Mouse (Mus musculus): Measurements from ENCODE around the gene D130052B06Rik.

The D130052B06Rik gene

GRCm38 (mm10) chr11:33598986-33599385 lies at the start of gene D130052B06Rik:
Gene D130052B06Rik, plus strand, starts transcription at chr11:33599302.
- peak; percentile 25 for DNase-seq (ENCODE audit: extremely low read depth, low read depth, low spot score)

- no peak for DNase-seq (ENCODE audit: extremely low read depth, low read depth, low spot score)
Observed at GRCm38 (mm10) chr11:33550861-33551560, 48.1 kb upstream of the D130052B06Rik start.

DNA sequence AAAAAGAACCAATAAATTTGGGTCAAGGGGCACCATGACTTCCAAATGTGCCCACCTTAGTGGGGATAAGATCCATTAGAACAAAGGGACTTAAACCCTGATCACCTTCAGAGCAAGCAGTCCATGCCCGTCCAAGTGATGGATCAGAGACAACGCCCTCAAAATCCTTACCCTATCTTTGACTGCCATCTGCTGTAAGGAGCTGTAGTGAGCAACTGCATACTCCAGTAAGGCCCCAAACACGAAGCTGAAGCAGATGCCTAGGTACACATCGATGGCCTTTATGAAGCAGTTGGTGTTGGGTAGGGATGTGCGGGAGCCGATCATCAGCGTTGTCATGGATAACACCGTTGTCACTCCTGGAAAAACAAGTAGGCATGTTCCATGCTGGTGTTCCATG lies 45.0 kb upstream of the D130052B06Rik start:
- no peak for DNase-seq (ENCODE audit: extremely low read depth, low read depth, low spot score)

GRCm38 (mm10) chr11:33563921-33564320 lies 35.2 kb upstream of the D130052B06Rik start:
- DNase-seq (ENCODE audit: extremely low read depth, low read depth, low spot score), result no peak

GRCm38 (mm10) chr11:33570413-33570812 lies 28.7 kb upstream of the D130052B06Rik start:
- no peak for DNase-seq (ENCODE audit: extremely low read depth, low read depth, low spot score)

DNA sequence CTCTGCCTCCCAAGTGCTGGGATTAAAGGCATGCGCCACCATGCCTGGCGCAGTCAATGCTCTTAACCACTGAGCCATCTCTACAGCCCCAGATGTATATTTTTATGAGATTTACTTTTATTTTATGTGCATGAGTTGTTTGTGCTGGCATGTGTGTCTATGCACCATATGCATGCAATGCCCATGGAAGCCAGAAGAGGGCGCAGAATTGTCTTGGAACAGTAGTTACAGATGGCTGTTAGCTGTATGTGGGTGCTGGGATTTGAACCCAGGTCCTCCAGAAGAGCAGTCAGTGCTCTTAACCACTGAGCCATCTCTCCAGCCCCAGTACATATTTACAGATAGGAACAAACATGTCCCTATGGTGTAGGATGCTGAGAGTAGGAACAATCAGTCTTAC lies 24.2 kb upstream of the D130052B06Rik start:
- DNase-seq (ENCODE audit: extremely low read depth, low read depth, low spot score), result no peak

DNA sequence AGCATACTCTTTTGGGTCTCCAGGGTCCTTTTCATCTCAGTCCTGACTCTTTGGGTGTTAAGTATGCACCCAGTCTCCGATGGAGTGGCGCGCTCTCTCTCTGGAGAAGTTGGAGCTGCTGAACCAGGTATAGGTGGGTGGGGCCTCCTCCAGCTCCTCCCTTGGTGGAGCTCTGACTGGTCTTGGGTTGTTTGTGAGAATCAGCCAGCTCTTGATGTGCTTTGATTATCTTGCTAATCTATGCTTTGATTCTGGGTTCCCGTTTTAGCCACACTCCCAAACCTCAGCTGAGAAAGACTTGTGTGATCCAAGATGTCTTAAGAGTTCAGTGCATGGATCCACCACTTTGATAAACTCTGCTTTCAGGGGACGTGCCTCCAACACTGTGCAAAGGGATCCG lies 20.2 kb upstream of the D130052B06Rik start, which contains the start of gene Gabrp:
Gabrp (minus strand) TSS at position 101 of the 400 bp plus-strand sequence.
- DNase-seq (ENCODE audit: extremely low read depth, low read depth, low spot score), result no peak

DNA sequence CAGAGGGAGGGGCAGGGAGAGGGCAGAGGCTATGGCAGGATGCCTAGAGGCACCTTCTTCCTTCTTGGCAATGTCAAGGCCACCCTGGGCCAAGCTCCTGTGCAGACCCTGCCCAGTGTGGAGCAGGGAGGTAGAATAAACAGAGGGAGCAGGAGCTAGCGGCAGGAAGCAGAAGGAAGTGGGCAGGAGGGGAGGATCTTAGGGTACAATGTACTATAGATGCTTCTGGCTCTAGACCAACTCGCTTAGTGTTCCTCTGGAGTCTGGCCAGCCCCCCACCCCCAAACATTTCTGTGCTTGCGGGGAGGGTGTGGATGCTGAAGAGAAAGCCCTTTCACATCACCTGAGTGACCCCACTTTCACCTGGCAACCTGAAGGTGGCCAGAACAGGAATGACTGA lies 19.5 kb upstream of the D130052B06Rik start:
- DNase-seq (ENCODE audit: extremely low read depth, low read depth, low spot score), result no peak

- DNase-seq (ENCODE audit: extremely low read depth, low read depth, low spot score), result no peak
Observed at GRCm38 (mm10) chr11:33586614-33587013, 12.5 kb upstream of the D130052B06Rik start.

DNA sequence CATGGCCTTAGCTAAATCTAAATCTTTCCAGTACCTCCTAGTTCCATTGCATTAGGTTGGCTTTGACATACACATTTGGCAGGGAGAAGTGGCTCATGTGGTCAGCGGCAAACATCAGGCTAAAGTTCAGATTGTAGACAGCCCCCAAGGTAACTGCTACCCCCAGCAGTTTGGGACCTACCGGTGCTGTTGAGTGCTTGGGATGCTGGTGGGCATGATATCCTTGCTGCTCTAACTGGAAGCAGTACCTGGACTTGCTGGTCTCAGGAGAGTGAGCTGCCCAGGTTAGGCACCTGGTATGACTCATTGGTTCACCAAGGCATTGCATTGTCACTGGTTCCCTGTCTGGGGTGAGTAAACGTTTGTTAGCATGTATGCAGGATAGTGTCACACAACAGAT lies 8.3 kb upstream of the D130052B06Rik start:
- DNase-seq (ENCODE audit: extremely low read depth, low read depth, low spot score), result no peak

DNA sequence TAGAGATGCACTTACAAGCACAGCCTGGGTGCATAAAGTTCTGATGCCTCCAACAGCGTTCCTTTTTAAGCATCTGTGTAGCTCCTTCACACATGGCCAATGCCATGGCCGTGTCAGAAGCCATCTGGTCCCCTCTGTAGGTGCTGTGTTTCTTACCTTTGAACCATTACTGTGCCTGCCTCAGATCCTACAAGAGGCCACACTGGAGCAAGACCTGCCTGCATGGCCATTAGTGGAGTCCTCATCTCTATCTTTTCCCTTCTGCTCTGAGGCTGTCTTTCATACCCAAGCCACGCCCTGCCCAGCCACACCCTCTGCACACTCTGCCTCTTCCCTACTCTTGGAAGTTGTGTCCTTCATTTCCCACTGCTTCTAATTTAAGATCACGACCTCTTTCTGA lies 6.3 kb upstream of the D130052B06Rik start:
- DNase-seq (ENCODE audit: extremely low read depth, low read depth, low spot score), result no peak

GRCm38 (mm10) chr11:33596655-33597054 lies 2.4 kb upstream of the D130052B06Rik start:
- no peak for DNase-seq (ENCODE audit: extremely low read depth, low read depth, low spot score)

DNA sequence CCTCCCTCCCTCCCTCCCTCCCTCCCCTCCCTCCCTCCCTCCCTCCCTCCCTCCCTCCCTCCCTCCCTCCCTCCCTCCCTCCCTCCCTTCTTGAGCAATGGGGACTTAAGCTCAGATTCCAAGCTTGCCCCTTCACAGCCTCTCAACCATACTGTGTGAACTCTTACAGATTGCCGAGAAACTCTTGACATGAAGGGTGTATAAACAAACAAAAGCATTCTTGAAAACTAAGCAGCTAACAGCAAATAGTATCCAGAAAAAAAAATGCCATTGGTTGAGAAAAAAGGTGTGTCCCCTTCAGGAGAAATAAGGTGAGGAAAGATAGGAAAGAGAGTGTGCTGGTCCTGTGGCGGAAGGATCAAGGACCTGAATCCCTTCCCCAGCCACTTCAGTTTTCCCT lies 4.1 kb downstream of the D130052B06Rik start:
- DNase-seq (ENCODE audit: extremely low read depth, low read depth, low spot score), result no peak

GRCm38 (mm10) chr11:33607784-33608183 lies 8.7 kb downstream of the D130052B06Rik start:
- DNase-seq (ENCODE audit: extremely low read depth, low read depth, low spot score), result no peak

DNA sequence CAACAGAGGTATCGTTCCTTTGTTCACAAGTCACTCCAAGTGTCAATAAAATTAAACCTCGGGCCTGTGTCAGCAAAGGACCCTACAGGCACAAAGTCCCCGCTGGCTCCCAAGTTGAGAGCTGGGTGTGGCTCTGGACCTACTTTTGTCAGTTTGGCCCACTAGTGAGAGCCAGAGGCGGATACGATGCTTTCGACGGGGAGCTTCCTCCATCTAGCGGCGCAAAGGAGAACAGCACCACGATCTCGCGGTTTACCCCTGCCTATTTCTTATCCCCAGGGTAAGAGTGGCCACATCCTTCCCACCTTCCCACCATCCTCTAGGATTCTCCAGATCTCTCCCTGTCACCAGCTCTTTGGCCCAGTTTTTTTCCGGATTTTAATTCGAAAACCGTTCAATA lies 15.1 kb downstream of the D130052B06Rik start:
- no peak for DNase-seq (ENCODE audit: extremely low read depth, low read depth, low spot score)

- no peak for DNase-seq (ENCODE audit: extremely low read depth, low read depth, low spot score)
Observed at GRCm38 (mm10) chr11:33627136-33627742, 28.1 kb downstream of the D130052B06Rik start.

DNA sequence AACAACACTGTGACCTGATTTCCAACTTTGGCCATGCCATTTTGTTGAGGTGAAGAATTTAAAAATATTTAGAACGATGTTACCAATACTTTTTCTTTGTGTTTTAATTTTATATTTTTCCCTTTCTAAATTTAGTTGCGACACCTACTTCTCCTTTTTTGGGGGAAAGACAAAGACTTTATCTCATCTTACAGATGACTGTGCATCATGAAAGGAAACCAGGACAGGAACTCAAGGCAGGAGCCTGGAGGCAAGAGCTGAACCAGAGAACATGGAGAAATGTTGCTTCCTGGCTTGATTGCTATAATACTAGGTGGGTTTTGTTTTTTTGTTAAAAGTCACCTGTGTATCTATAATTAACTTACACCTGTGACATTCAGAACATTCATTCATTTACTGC lies 38.0 kb downstream of the D130052B06Rik start:
- DNase-seq (ENCODE audit: extremely low read depth, low read depth, low spot score), result no peak

DNA sequence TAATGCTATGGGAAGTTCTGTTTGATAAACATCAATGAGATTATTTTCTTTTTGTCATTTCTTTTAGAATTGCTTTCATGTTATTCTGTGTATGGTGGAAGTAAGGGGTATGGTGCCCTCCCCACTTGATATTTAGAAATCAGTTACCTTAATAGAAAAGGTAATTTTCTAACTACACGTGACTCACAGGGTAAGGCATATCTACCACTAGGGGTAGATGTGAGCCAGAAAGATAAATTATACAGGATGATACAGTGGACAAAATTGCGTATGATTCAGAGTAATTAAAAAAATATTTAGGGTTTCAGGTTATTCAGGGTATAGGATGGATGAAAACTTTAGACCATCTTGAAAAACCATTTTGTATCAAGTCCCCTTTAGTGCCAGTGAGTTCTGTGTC lies 50.3 kb downstream of the D130052B06Rik start:
- no peak for DNase-seq (ENCODE audit: extremely low read depth, low read depth, low spot score)

DNA sequence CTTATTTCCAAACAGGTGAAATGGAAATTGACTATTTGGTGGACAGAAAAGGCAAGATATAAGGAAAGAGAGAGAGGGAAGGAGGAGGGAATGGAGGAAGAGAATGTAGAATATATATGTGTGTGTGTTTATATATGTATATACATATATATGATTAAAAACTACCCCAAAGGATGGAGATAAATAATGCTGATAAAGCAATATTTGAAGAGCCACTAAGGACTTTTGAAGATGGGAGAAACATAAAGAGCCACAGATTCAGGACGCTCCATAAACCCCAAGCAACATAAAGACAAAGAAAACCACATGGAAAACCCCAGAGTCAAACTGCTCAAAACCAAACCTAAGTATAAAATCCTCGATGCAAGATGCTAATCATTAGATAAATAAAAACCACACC lies 55.4 kb downstream of the D130052B06Rik start:
- no peak for DNase-seq (ENCODE audit: extremely low read depth, low read depth, low spot score)

GRCm38 (mm10) chr11:33655221-33655620 lies 56.1 kb downstream of the D130052B06Rik start:
- no peak for DNase-seq (ENCODE audit: extremely low read depth, low read depth, low spot score)

GRCm38 (mm10) chr11:33655861-33656593 lies 56.9 kb downstream of the D130052B06Rik start:
- DNase-seq (ENCODE audit: extremely low read depth, low read depth, low spot score), result no peak
